Mouse (Mus musculus): ENCODE results near the gene Speg. TPM values are rescaled to one million over a fixed set of nuclear protein-coding genes. Genes with fewer than 3 reads are reported as not detected.
A peak's percentile ranks its signal among the peaks of the same experiment; 100 is the strongest.

Gene Speg
- polyA plus RNA-seq, 1 experiment from 2014 or later, result 19.1 TPM

- H3K9ac ChIP-seq (ENCODE audit: low read length), result peak overlapping the region; percentile 16; the same call in 1 of the 2 replicates
- ATAC-seq (ENCODE audit: insufficient read depth, low FRiP score, low TSS enrichment) (peak; percentile 74), DNase-seq (ENCODE audit: low spot score) (peak; percentile 78)
- 6% methylated on average over 15 of the region's 15 CpGs for WGBS
- H3K27me3 ChIP-seq (ENCODE audit: control insufficient read depth, insufficient read depth, low read length), result no peaks in the 10 kb centered on the region
- no peak overlapping the region for H3K4me3 ChIP-seq (ENCODE audit: low read depth, low read length)
- H3K4me2 ChIP-seq (ENCODE audit: low read depth), result peak overlapping the region; percentile 30
- H3K36me3 ChIP-seq (ENCODE audit: control insufficient read depth, insufficient read depth, low read length), result no peaks in the 10 kb centered on the region
- peaks cover 24% of the 10 kb centered on the region for H3K4me1 ChIP-seq (ENCODE audit: control insufficient read depth, insufficient read depth, low read length)
- no peaks in the 10 kb centered on the region for H3K9me3 ChIP-seq (ENCODE audit: control insufficient read depth, low read length)
- peak overlapping the region; percentile 58 for H3K27ac ChIP-seq (ENCODE audit: low read depth, low read length)
These were observed 24.8 kb downstream of the Speg start for GRCm38 (mm10) chr1:75399755-75400492.

- Histone ChIP-seq H3K27me3 (ENCODE audit: control insufficient read depth, insufficient read depth, low read length) (no peaks in the 10 kb centered on the region), H3K4me3 (ENCODE audit: low read depth, low read length) (no peak overlapping the region), H3K9me3 (ENCODE audit: control insufficient read depth, low read length) (no peaks in the 10 kb centered on the region), H3K4me1 (ENCODE audit: control insufficient read depth, insufficient read depth, low read length) (peaks cover 24% of the 10 kb centered on the region), H3K4me2 (ENCODE audit: low read depth) (peak overlapping the region; percentile 30), H3K36me3 (ENCODE audit: control insufficient read depth, insufficient read depth, low read length) (no peaks in the 10 kb centered on the region), H3K27ac (ENCODE audit: low read depth, low read length) (no peak overlapping the region), H3K9ac (ENCODE audit: low read length) (no peak overlapping the region)
- ATAC-seq (ENCODE audit: insufficient read depth, low FRiP score, low TSS enrichment) (no peak), DNase-seq (ENCODE audit: low spot score) (no peak)
- 42% methylated on average over 6 of the region's 6 CpGs for WGBS
These were observed 25.5 kb downstream of the Speg start for GRCm38 (mm10) chr1:75400493-75401115.

GRCm38 (mm10) chr1:75405547-75405946 is 30.4 kb downstream of the Speg start:
- Histone ChIP-seq H3K9ac (ENCODE audit: low read length) (no peak overlapping the region), H3K36me3 (ENCODE audit: control insufficient read depth, insufficient read depth, low read length) (no peaks in the 10 kb centered on the region), H3K4me3 (ENCODE audit: low read depth, low read length) (no peak overlapping the region), H3K9me3 (ENCODE audit: control insufficient read depth, low read length) (no peaks in the 10 kb centered on the region), H3K27me3 (ENCODE audit: control insufficient read depth, insufficient read depth, low read length) (no peaks in the 10 kb centered on the region), H3K4me1 (ENCODE audit: control insufficient read depth, insufficient read depth, low read length) (peaks cover 4% of the 10 kb centered on the region), H3K27ac (ENCODE audit: low read depth, low read length) (no peak overlapping the region), H3K4me2 (ENCODE audit: low read depth) (no peak overlapping the region)
- no peak for ATAC-seq (ENCODE audit: insufficient read depth, low FRiP score, low TSS enrichment)
- no peak for DNase-seq (ENCODE audit: low spot score)
- WGBS, result 86% methylated on average over 3 of the region's 3 CpGs

- DNase-seq (ENCODE audit: low spot score) (no peak), ATAC-seq (ENCODE audit: insufficient read depth, low FRiP score, low TSS enrichment) (no peak)
- WGBS, result 93% methylated on average over 15 of the region's 15 CpGs
- Histone ChIP-seq H3K27ac (ENCODE audit: low read depth, low read length) (no peak overlapping the region), H3K27me3 (ENCODE audit: control insufficient read depth, insufficient read depth, low read length) (no peaks in the 10 kb centered on the region), H3K36me3 (ENCODE audit: control insufficient read depth, insufficient read depth, low read length) (no peaks in the 10 kb centered on the region), H3K4me3 (ENCODE audit: low read depth, low read length) (no peak overlapping the region), H3K9ac (ENCODE audit: low read length) (no peak overlapping the region), H3K4me1 (ENCODE audit: control insufficient read depth, insufficient read depth, low read length) (no peaks in the 10 kb centered on the region), H3K9me3 (ENCODE audit: control insufficient read depth, low read length) (no peaks in the 10 kb centered on the region), H3K4me2 (ENCODE audit: low read depth) (no peak overlapping the region)
These were observed 31.1 kb downstream of the Speg start for GRCm38 (mm10) chr1:75406173-75406572.

GRCm38 (mm10) chr1:75407056-75407455 is 32.0 kb downstream of the Speg start:
- Histone ChIP-seq H3K4me3 (ENCODE audit: low read depth, low read length) (no peak overlapping the region), H3K4me1 (ENCODE audit: control insufficient read depth, insufficient read depth, low read length) (no peaks in the 10 kb centered on the region), H3K27me3 (ENCODE audit: control insufficient read depth, insufficient read depth, low read length) (no peaks in the 10 kb centered on the region), H3K4me2 (ENCODE audit: low read depth) (no peak overlapping the region), H3K27ac (ENCODE audit: low read depth, low read length) (no peak overlapping the region), H3K9ac (ENCODE audit: low read length) (no peak overlapping the region), H3K36me3 (ENCODE audit: control insufficient read depth, insufficient read depth, low read length) (no peaks in the 10 kb centered on the region), H3K9me3 (ENCODE audit: control insufficient read depth, low read length) (no peaks in the 10 kb centered on the region)
- WGBS, result 92% methylated on average over 9 of the region's 9 CpGs
- DNase-seq (ENCODE audit: low spot score) (no peak), ATAC-seq (ENCODE audit: insufficient read depth, low FRiP score, low TSS enrichment) (no peak)

- ATAC-seq (ENCODE audit: insufficient read depth, low FRiP score, low TSS enrichment) (no peak), DNase-seq (ENCODE audit: low spot score) (no peak)
- Histone ChIP-seq H3K27ac (ENCODE audit: low read depth, low read length) (no peak overlapping the region), H3K4me2 (ENCODE audit: low read depth) (no peak overlapping the region), H3K9me3 (ENCODE audit: control insufficient read depth, low read length) (no peaks in the 10 kb centered on the region), H3K4me1 (ENCODE audit: control insufficient read depth, insufficient read depth, low read length) (no peaks in the 10 kb centered on the region), H3K4me3 (ENCODE audit: low read depth, low read length) (no peak overlapping the region), H3K36me3 (ENCODE audit: control insufficient read depth, insufficient read depth, low read length) (no peaks in the 10 kb centered on the region), H3K27me3 (ENCODE audit: control insufficient read depth, insufficient read depth, low read length) (no peaks in the 10 kb centered on the region), H3K9ac (ENCODE audit: low read length) (no peak overlapping the region)
- WGBS, result 81% methylated on average over 4 of the region's 4 CpGs
These were observed 33.1 kb downstream of the Speg start for GRCm38 (mm10) chr1:75408210-75408609.

- 95% methylated on average over 7 of the region's 7 CpGs for WGBS
- Histone ChIP-seq H3K27me3 (ENCODE audit: control insufficient read depth, insufficient read depth, low read length) (no peaks in the 10 kb centered on the region), H3K36me3 (ENCODE audit: control insufficient read depth, insufficient read depth, low read length) (no peaks in the 10 kb centered on the region), H3K9me3 (ENCODE audit: control insufficient read depth, low read length) (no peaks in the 10 kb centered on the region), H3K4me3 (ENCODE audit: low read depth, low read length) (no peak overlapping the region), H3K4me1 (ENCODE audit: control insufficient read depth, insufficient read depth, low read length) (0 out of 2 replicates have a peak, but pooled peaks cover 3% of the 10 kb centered on the region), H3K9ac (ENCODE audit: low read length) (no peak overlapping the region), H3K4me2 (ENCODE audit: low read depth) (no peak overlapping the region), H3K27ac (ENCODE audit: low read depth, low read length) (no peak overlapping the region)
- ATAC-seq (ENCODE audit: insufficient read depth, low FRiP score, low TSS enrichment) (no peak), DNase-seq (ENCODE audit: low spot score) (no peak)
These were observed 34.9 kb downstream of the Speg start for GRCm38 (mm10) chr1:75409950-75410349.

GRCm38 (mm10) chr1:75412196-75412595 is 37.1 kb downstream of the Speg start:
- ATAC-seq (ENCODE audit: insufficient read depth, low FRiP score, low TSS enrichment) (no peak), DNase-seq (ENCODE audit: low spot score) (no peak)
- 0 out of 2 replicates have a peak, but pooled peaks cover 3% of the 10 kb centered on the region for H3K4me1 ChIP-seq (ENCODE audit: control insufficient read depth, insufficient read depth, low read length)
- H3K4me3 ChIP-seq (ENCODE audit: low read depth, low read length), result no peak overlapping the region
- no peaks in the 10 kb centered on the region for H3K9me3 ChIP-seq (ENCODE audit: control insufficient read depth, low read length)
- H3K27me3 ChIP-seq (ENCODE audit: control insufficient read depth, insufficient read depth, low read length), result no peaks in the 10 kb centered on the region
- H3K27ac ChIP-seq (ENCODE audit: low read depth, low read length), result no peak overlapping the region
- H3K9ac ChIP-seq (ENCODE audit: low read length), result no peak overlapping the region
- no peak overlapping the region for H3K4me2 ChIP-seq (ENCODE audit: low read depth)
- 92% methylated on average over 3 of the region's 3 CpGs for WGBS
- H3K36me3 ChIP-seq (ENCODE audit: control insufficient read depth, insufficient read depth, low read length), result no peaks in the 10 kb centered on the region

GRCm38 (mm10) chr1:75413749-75414148 is 38.7 kb downstream of the Speg start:
- no peak overlapping the region for H3K4me2 ChIP-seq (ENCODE audit: low read depth)
- H3K27me3 ChIP-seq (ENCODE audit: control insufficient read depth, insufficient read depth, low read length), result no peaks in the 10 kb centered on the region
- DNase-seq (ENCODE audit: low spot score), result no peak
- no peaks in the 10 kb centered on the region for H3K36me3 ChIP-seq (ENCODE audit: control insufficient read depth, insufficient read depth, low read length)
- H3K27ac ChIP-seq (ENCODE audit: low read depth, low read length), result no peak overlapping the region
- H3K4me3 ChIP-seq (ENCODE audit: low read depth, low read length), result no peak overlapping the region
- ATAC-seq (ENCODE audit: insufficient read depth, low FRiP score, low TSS enrichment), result no peak
- no peak overlapping the region for H3K9ac ChIP-seq (ENCODE audit: low read length)
- H3K9me3 ChIP-seq (ENCODE audit: control insufficient read depth, low read length), result no peaks in the 10 kb centered on the region
- WGBS, result 53% methylated on average over 3 of the region's 3 CpGs
- H3K4me1 ChIP-seq (ENCODE audit: control insufficient read depth, insufficient read depth, low read length), result 0 out of 2 replicates have a peak, but pooled peaks cover 3% of the 10 kb centered on the region
